Mouse (Mus musculus): ENCODE data around the gene Elmod1.

Gene Elmod1

DNA sequence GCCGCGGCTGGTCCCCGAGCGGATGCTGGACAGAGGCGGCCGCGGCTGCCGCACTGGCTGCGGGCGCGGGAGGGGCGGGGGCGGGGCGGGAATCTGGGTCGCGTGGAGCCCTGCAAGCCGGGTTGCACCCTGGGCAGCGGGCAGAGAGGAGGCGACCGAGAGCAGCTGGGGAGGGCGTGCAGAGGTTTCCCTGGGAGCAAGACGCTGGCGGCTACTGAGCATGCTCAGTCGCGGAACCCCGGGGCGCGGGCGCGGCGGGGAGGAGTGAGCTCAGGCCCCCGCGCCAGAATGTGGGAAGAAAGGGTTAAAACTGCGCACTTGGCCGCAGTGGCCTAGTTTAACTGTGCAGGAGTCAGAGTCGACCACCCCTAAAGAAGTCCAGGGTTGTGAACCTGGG, at the start of gene Elmod1:
Elmod1 (minus strand) TSS at position 180 of the 397 bp plus-strand sequence.
- DNase-seq (ENCODE audit: low read depth, low spot score) = peak; percentile 70

DNA sequence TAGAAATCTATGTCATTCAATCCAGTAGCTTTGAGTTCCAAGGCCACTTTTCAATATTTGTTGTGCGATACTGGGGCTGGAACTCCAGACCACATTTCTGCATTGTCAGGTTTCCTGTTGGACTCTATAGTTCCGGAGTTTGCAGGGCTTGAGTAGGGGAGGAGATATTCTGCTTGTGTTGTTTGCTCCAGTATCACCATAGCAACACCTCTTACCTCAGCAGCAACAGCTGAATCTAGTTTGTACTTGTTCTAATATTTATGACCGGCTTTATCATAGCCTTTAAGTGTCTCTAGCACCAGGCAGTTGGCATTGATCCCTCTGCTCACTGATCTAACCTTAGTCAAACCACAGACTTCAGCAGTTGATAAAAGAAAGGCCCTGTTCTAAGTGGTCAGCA, 47.7 kb upstream of the Elmod1 start:
- no peak for DNase-seq (ENCODE audit: low read depth, low spot score)

DNA sequence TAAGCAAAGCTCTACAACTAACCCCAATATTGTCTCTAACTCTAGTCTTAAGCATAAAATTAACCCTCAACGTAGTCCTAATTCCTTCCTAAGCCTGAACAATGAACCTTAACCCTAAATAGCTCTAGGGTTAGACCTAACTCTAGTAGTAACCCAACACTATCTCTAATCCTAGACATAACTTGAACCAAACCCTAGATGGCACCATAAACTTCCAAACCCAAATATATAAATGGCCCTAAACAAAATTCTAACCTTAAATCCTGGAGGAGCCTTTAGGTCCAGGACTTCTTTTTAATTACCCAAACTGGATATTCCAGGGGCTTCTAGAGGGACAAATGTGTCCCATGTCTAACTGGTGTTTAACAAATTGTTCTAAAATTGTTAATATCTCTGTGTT, 19.4 kb upstream of the Elmod1 start:
- no peak for DNase-seq (ENCODE audit: low read depth, low spot score)

GRCm38 (mm10) chr9:53992567-53992966, 17.5 kb upstream of the Elmod1 start:
- DNase-seq (ENCODE audit: low read depth, low spot score) = peak; percentile 69

DNA sequence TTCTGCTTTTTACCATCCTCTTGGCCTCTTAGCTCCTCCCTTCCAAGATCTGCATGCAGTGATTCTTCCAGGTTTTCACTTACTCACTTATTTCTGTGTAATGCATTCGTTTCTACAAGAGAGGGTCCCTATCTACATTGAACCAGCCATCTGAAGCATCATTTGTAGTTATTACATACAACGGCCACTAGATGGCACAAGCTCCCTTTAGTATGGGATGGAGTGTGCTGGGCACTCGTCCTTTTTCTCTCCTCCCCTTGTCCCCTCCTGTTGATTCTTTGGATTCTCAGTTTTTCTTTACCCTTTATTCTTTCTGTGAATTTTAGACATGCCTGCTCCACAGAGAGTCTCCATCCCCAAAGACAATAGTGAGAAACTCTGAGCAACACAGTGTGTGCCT, 15.8 kb upstream of the Elmod1 start:
- peak; percentile 75 for DNase-seq (ENCODE audit: low read depth, low spot score)

DNA sequence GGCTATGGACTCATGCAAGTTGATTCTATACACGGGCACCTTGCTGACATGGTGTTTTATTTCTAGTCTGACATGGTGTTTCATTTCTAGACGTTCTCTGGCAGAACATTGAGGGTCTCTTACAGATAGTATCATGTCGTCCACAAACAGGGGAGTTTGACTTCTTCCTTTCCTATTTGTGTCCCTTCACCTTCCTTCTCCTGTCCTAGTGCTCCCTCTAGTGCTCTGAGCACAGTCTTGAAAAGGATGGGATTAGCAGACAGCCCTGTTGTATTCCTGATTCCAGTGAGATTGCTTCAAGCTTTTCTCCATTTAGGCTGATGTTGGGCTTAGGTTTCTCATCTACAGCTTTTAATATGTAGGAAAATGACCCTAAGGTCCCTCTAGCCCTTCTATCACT, 11.9 kb upstream of the Elmod1 start:
- peak; percentile 54 for DNase-seq (ENCODE audit: low read depth, low spot score)

- DNase-seq (ENCODE audit: low read depth, low spot score) = peak; percentile 67
These were observed 9.8 kb upstream of the Elmod1 start for GRCm38 (mm10) chr9:53984868-53985267.

GRCm38 (mm10) chr9:53974328-53975121, 576 bp downstream of the Elmod1 start:
- DNase-seq (ENCODE audit: low read depth, low spot score) = peak; percentile 12

GRCm38 (mm10) chr9:53973929-53974327, 1.2 kb downstream of the Elmod1 start:
- DNase-seq (ENCODE audit: low read depth, low spot score) = no peak

DNA sequence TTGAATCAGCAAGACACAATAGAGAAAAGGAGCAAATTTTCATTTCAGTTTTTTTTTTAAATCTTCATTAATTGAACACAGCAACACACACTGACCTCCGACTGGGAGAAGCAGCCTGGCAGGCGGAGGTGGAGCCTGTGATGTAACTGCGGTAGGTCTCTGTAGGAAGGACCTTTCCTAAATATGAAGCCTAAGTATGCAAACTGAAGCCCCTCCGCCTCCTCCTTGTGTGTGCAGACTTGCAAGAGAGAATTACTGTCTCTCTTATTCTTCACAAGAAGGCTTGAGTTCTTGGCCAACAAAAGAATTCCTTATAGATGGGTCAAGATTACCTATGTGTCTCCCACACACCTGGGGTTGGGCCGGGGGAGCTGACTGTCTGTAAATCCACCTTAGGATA, 1.9 kb downstream of the Elmod1 start:
- DNase-seq (ENCODE audit: low read depth, low spot score) = no peak

GRCm38 (mm10) chr9:53972358-53972757, 2.7 kb downstream of the Elmod1 start:
- DNase-seq (ENCODE audit: low read depth, low spot score) = no peak

GRCm38 (mm10) chr9:53967610-53968368, 7.3 kb downstream of the Elmod1 start:
- no peak for DNase-seq (ENCODE audit: low read depth, low spot score)

DNA sequence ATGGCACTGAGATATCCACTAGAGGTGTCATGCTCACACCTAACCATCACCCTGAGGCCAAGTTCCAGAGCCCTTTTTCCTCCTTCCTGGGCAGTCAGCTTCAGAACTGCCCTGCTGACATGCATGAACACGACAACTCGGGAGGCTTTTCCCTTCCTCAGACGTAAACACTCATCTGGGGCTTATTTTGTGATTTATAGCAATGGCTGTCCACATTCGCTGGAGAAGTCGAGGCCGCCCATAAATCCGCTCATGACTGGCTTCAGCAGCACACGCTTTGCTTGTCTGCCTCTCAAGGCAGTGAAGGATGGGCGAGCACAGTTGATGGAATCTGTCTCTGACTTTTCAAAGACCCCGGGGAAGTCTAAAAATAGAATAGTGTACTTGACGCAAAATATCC, 18.1 kb downstream of the Elmod1 start:
- no peak for DNase-seq (ENCODE audit: low read depth, low spot score)

DNA sequence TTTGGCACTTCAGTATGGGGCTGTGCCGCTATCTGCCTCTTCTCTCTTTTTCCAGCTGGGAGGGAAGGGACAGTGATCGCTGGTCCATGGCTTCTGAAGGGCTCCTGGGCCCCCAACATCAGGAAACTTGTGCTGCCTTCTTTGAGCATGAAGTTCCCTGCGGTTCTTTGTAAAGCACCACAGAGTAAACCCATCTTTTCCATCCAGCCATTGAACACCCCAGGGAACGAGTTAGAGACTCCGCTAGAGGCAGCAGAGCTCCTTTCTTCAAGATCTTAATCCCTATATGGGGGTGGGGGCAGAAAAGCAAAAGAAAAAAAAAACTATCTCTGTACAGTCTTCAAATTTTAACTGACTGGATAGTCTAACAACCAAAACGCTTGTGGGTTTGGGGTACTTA, 20.2 kb downstream of the Elmod1 start:
- no peak for DNase-seq (ENCODE audit: low read depth, low spot score)

- peak; percentile 31 for DNase-seq (ENCODE audit: low read depth, low spot score)
These were observed 27.6 kb downstream of the Elmod1 start for GRCm38 (mm10) chr9:53947463-53947862.

GRCm38 (mm10) chr9:53938555-53938954, 36.5 kb downstream of the Elmod1 start:
- DNase-seq (ENCODE audit: low read depth, low spot score) = no peak

DNA sequence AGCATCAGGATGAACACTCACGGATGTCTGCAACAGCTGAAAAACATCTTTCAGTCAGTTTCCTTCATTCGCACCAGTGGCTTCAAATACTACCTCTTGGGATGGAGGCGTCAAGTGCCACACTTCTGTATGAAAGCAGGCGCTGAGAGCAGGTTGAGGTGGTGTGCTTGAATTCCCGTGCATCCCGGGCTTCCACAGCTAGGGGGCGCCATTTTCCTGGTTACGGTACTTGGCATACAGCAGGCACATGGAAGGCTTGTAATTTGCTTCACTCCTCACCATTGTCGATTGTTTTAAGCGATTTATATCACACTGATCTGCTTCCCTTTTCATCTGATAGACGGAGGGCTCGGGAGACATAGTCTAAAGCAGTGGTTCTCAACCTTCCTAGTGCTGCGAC, 40.9 kb downstream of the Elmod1 start:
- DNase-seq (ENCODE audit: low read depth, low spot score) = peak; percentile 57

GRCm38 (mm10) chr9:53933375-53933774, 41.7 kb downstream of the Elmod1 start:
- DNase-seq (ENCODE audit: low read depth, low spot score) = no peak

GRCm38 (mm10) chr9:53930906-53931305, 44.2 kb downstream of the Elmod1 start:
- DNase-seq (ENCODE audit: low read depth, low spot score) = no peak

GRCm38 (mm10) chr9:53921061-53921460, 54.0 kb downstream of the Elmod1 start:
- DNase-seq (ENCODE audit: low read depth, low spot score) = no peak

GRCm38 (mm10) chr9:53915929-53916721, 59.0 kb downstream of the Elmod1 start:
- no peak for DNase-seq (ENCODE audit: low read depth, low spot score)

GRCm38 (mm10) chr9:53910823-53911222, 64.3 kb downstream of the Elmod1 start:
- DNase-seq (ENCODE audit: low read depth, low spot score) = no peak
